Mouse (Mus musculus) layer of hippocampus, adult 6 months (tissue): ENCODE results near the gene Ifnab. TPM values are rescaled to one million over a fixed set of nuclear protein-coding genes. Genes with fewer than 3 reads are reported as not detected.

Source experiments
- long read RNA-seq, 2 experiments: library from polyadenylated mRNA; unstranded; transcript quantifications; one replicate each; pipeline ENCODE4 v2.0.0; 2019 to 2020
- polyA plus RNA-seq: library from polyadenylated mRNA; unstranded; fragments of <200 nt; fragmentation: Nextera tagmentation; gene quantifications from 2 replicates; pipeline ENCODE4 v1.2.3, GENCODE M21; 2021

Ifnab gene
- polyA plus RNA-seq: not detected in 2 replicates
- long read RNA-seq, experiment 1: 0 reads
- long read RNA-seq, experiment 2: 0 reads

DNA sequence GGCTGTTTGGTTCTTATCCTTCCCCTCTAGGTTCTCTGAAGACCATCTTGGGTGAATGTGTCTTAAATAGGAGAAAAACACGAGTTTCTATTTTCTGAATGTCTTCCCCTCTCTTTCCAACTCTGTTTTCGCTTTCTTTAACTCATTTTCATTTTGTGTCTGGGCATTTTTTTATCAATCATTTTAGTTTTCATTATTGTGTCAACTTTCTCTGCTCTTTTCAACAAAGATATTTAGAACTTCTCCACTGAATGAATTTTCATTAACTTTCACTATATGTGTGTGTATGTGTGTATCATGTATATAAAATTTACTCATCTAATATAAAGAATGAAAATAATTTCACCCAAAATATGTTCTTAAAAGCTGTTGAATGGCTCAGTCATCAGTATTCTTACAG lies at the start of gene Ifnab:
Gene Ifnab (minus strand): TSS at position 101 of the 400 bp plus-strand sequence.

DNA sequence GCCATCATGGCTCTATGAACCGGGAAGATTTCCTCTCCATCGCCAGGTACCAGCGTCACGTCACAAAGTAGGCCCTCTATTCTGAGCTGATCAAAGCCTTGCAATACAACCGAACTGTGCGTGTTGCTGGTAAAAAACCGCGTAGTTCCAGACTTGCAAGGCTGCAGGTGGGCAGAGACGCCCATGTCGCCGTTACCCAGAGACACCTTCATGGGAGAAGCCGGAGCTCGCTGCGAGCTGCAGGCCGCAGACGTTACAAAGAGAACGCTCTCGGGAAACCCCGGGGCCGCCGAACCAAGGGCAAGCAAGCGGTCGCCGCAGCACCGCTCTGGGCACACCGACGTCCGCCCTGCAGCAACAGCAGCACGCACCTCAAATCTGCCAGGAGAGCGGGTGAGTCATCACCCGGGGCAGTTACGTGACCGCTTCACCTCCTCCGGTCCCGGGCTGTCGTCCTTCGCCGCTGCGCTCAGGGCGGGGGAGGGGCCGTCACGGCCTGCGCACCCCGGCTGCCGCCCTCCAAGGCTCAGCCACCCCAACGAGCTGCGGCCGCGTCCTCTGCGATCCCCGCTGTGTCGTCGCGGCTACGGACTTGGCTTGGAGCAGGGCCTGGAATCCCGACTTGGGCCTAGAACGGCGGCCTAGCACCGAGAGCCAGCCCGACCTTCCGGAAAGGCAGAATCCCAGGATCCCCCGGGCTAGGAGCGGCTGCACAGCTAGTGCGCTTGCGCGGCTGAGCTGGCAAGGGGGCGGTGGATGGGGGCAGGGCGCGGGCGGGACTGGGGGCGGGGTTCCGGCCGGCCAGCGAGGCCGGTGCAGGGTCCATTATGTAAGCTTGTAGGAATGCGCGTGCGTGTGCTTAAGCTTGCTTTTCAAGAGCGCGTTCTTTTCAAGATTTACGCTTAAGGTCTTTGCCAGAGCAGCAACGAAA lies 30.9 kb upstream of the Ifnab start, which contains the start of the genes Gm26566 and Klhl9:
Gene Gm26566 (plus strand): TSS at position 15 of the 931 bp plus-strand sequence.
Gene Klhl9 (minus strand): TSS at position 675 of the 931 bp plus-strand sequence.

DNA sequence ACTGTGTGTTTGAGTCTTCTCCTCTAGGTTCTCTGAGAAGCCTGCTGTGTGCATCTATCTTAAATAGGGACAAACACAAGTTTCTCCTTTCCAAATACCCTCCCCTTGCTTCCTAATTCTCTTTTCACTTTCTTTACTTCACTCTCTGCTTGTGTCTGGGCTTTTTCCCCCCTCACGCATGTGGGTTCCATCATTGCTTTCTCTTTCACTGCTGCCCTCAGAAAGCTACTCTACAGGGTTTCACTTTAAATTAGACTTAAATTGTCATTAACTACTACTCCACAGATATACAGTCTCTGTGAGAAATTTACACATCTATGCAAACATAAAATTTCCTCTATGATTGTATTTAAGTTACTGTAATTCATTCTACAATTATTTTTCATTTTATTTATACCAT lies 7.3 kb downstream of the Ifnab start, which contains the start of gene Ifna2:
Gene Ifna2 (minus strand): TSS at position 101 of the 400 bp plus-strand sequence.

DNA sequence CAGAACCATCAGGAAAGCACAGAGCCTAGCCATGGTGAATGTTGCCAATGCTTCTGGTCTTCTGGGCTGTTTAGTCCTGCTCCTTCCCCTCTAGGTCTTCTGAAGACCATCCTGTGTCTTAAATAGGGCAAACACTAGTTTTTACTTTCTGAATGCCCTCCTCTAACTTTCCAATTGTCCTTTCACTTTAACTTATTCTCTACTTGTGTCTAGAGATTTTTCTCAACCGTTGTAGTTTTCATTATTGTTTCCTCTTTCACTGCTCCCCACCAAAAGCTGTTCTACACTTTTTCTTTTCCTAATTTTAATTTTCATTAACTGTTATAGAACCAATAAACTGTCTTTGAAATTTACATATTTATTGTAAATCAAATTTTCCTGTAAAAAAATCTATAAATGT lies 14.3 kb downstream of the Ifnab start, which contains the start of gene Ifna16:
Gene Ifna16 (minus strand): TSS at position 101 of the 400 bp plus-strand sequence.

DNA sequence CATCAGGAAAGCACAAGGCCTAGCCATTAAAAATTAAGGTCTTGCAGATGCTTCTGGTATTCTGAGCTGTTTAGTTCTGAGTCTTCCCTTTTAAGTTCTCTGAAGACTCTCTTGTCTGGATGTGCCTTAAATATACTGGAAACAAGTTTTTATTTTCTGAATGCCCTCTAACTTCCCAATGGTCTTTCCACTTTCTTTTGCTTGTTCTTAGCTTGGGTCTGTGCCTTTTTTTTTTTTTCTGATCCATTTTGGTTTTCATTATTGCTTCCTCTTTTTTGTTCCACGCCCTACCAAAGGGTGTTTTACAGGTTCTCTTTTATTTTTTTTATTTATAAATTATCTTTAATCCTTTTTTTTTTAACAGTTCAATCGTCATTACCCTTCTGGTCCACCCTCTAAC lies 46.8 kb downstream of the Ifnab start, which contains the start of gene Ifna13:
Gene Ifna13 (minus strand): TSS at position 101 of the 400 bp plus-strand sequence.

Other genes starting within 250 kb of the Ifnab start
- gene Ifnb1, start 168.6 kb downstream of the Ifnab start, polyA plus RNA-seq: not detected in 2 replicates
- not detected in 2 replicates for gene Ifna15, start 133.1 kb downstream of the Ifnab start, polyA plus RNA-seq
- not detected in 2 replicates for gene Ifna14, start 119.6 kb downstream of the Ifnab start, polyA plus RNA-seq
- gene Ifna9, start 99.0 kb downstream of the Ifnab start, polyA plus RNA-seq: not detected in 2 replicates
- gene Ifna12, start 88.0 kb downstream of the Ifnab start, polyA plus RNA-seq: not detected in 2 replicates
- gene C87499, start 56.9 kb downstream of the Ifnab start, polyA plus RNA-seq: not detected in 2 replicates
- not detected in 2 replicates for gene Ifna13, start 46.9 kb downstream of the Ifnab start, polyA plus RNA-seq
- not detected in 2 replicates for gene Ifna16, start 14.4 kb downstream of the Ifnab start, polyA plus RNA-seq
- not detected in 2 replicates for gene Ifna2, start 7.4 kb downstream of the Ifnab start, polyA plus RNA-seq
- 1.8 and 2.6 TPM in 2 replicates for gene Gm26566, start 30.4 kb upstream of the Ifnab start, polyA plus RNA-seq
- gene Klhl9, start 31.1 kb upstream of the Ifnab start, polyA plus RNA-seq: 60.6 and 82.7 TPM in 2 replicates
- gene Gm13271, start 63.5 kb upstream of the Ifnab start, polyA plus RNA-seq: not detected in 2 replicates
- not detected in 2 replicates for gene Gm13283, start 68.8 kb upstream of the Ifnab start, polyA plus RNA-seq
- gene Gm13290, start 82.5 kb upstream of the Ifnab start, polyA plus RNA-seq: not detected in 2 replicates
- gene Gm13289, start 85.6 kb upstream of the Ifnab start, polyA plus RNA-seq: not detected in 2 replicates
- not detected in 2 replicates for gene Gm13272, start 88.5 kb upstream of the Ifnab start, polyA plus RNA-seq
- not detected in 2 replicates for gene Ifnz, start 90.8 kb upstream of the Ifnab start, polyA plus RNA-seq
- gene Gm13276, start 94.3 kb upstream of the Ifnab start, polyA plus RNA-seq: not detected in 2 replicates
- gene Gm13277, start 97.3 kb upstream of the Ifnab start, polyA plus RNA-seq: not detected in 2 replicates
- not detected in 2 replicates for gene Gm13278, start 100.2 kb upstream of the Ifnab start, polyA plus RNA-seq
- gene Gm13275, start 103.1 kb upstream of the Ifnab start, polyA plus RNA-seq: not detected in 2 replicates
- not detected in 2 replicates for gene Gm13279, start 106.0 kb upstream of the Ifnab start, polyA plus RNA-seq
- not detected in 2 replicates for gene Gm13285, start 108.3 kb upstream of the Ifnab start, polyA plus RNA-seq
- not detected in 2 replicates for gene Gm13287, start 111.9 kb upstream of the Ifnab start, polyA plus RNA-seq
- gene Gm13288, start 114.2 kb upstream of the Ifnab start, polyA plus RNA-seq: not detected in 2 replicates
- not detected in 2 replicates for gene Ifna7, start 124.9 kb upstream of the Ifnab start, polyA plus RNA-seq
- not detected in 2 replicates for gene Ifna11, start 128.6 kb upstream of the Ifnab start, polyA plus RNA-seq
- gene Ifna6, start 136.1 kb upstream of the Ifnab start, polyA plus RNA-seq: not detected in 2 replicates
- not detected in 2 replicates for gene Ifna5, start 144.2 kb upstream of the Ifnab start, polyA plus RNA-seq
- not detected in 2 replicates for gene Ifna4, start 150.5 kb upstream of the Ifnab start, polyA plus RNA-seq
- gene Ifna1, start 158.7 kb upstream of the Ifnab start, polyA plus RNA-seq: not detected in 2 replicates
- not detected in 2 replicates for gene Ifne, start 188.8 kb upstream of the Ifnab start, polyA plus RNA-seq